Mouse (Mus musculus): ENCODE measurements around the gene Gm15155.

GRCm38 (mm10) chrX:155888118-155888517, 263.6 kb downstream of the Gm15155 start:
- TF ChIP-seq CTCF (IDR thresholded peaks at IDR 0.05; ENCODE audit: borderline replicate concordance, control insufficient read depth, extremely low read depth, insufficient read depth, low read length, poor library complexity) (no peak), POLR2A (IDR thresholded peaks at IDR 0.05; ENCODE audit: control insufficient read depth, extremely low read depth, insufficient read depth, low read length, poor library complexity) (no peak)

Measured in thymus, adult 2 months (tissue).